Mouse (Mus musculus) stomach, postnatal 0 days (tissue): Measurements from ENCODE around the gene Gm45208. TPM values are rescaled to one million over a fixed set of nuclear protein-coding genes. Genes with fewer than 3 reads are reported as not detected.
A peak's percentile ranks its signal among the peaks of the same experiment; 100 is the strongest.

Source experiments
- ATAC-seq: fragments of 200-750 bp; cut with Nextera tagmentation; 2 replicates; pipeline ENCODE4 v1.8.0; 2017; ENCODE audit not compliant: low FRiP score, low TSS enrichment
- DNase-seq: peaks from one replicate; pipeline ENCODE4 v3.0.0-alpha.2; 2016; ENCODE audit warnings: low spot score
- H3K27ac ChIP-seq: fragments of 300-500 bp; sonication (generic); replicated peaks from 2 replicates; pipeline ENCODE4 v1.5.1; 2014; ENCODE audit warnings: mild to moderate bottlenecking, control low read depth
- H3K27me3 ChIP-seq: fragments of 300-500 bp; sonication (generic); 2 replicates; pipeline ENCODE4 v1.6.1; 2014; ENCODE audit warnings: low read length; ENCODE audit not compliant: control insufficient read depth, insufficient read depth
- H3K36me3 ChIP-seq: fragments of 300-500 bp; sonication (generic); 2 replicates; pipeline ENCODE4 v1.6.1; 2014; ENCODE audit warnings: low read length, mixed read lengths; ENCODE audit not compliant: control insufficient read depth, insufficient read depth
- H3K4me1 ChIP-seq: fragments of 300-500 bp; sonication (generic); replicated peaks from 2 replicates; pipeline ENCODE4 v1.6.1; 2014; ENCODE audit warnings: antibody characterized with exemption; ENCODE audit not compliant: control insufficient read depth, insufficient read depth
- H3K4me2 ChIP-seq: fragments of 300-500 bp; sonication (generic); replicated peaks from 2 replicates; pipeline ENCODE4 v1.6.1; 2014; ENCODE audit warnings: low read depth, mild to moderate bottlenecking, control low read depth, moderate library complexity
- H3K4me3 ChIP-seq: fragments of 300-500 bp; sonication (generic); 2 replicates; pipeline ENCODE4 v1.5.1; 2014; ENCODE audit warnings: low read depth, low read length, control low read depth
- H3K9ac ChIP-seq: fragments of 300-500 bp; sonication (generic); 2 replicates; pipeline ENCODE4 v1.6.1; 2014; ENCODE audit warnings: mild to moderate bottlenecking, low read length, control low read depth, mixed read lengths
- H3K9me3 ChIP-seq: fragments of 300-500 bp; sonication (generic); 2 replicates; pipeline ENCODE4 v1.6.1; 2016; ENCODE audit warnings: low read length; ENCODE audit not compliant: control insufficient read depth
- CTCF ChIP-seq: IDR thresholded peaks from 2 replicates; pipeline ENCODE4 v1.5.1; 2016; ENCODE audit warnings: antibody characterized with exemption, low read depth, mild to moderate bottlenecking, moderate library complexity
- EP300 ChIP-seq: optimal IDR thresholded peaks from 2 replicates; pipeline ENCODE3; 2016; ENCODE audit warnings: antibody characterized with exemption
- WGBS: fragments of 180-500 bp; shearing (Covaris S2); extraction: QIAGEN DNeasy Blood & Tissue Kit; methylation state at CpG from one replicate; pipeline ENCODE4 v1.1.7; 2014; 5-methylcytosine and 5-hydroxymethylcytosine counted together
- polyA plus RNA-seq: library from polyadenylated mRNA; unstranded; fragments of >200 nt; fragmentation: Nextera tagmentation; extraction: Ambion mirVana; gene quantifications from 2 replicates; pipeline ENCODE4 v1.2.1, GENCODE M21; 2015

Gene Gm45208
- polyA plus RNA-seq, 1 experiment from 2014 or later: not detected

GRCm38 (mm10) chrX:7728922-7729265, 6.8 kb downstream of the Gm45208 start:
- DNase-seq: no peak
- 26% methylated on average over 4 of the region's 4 CpGs for WGBS
- no peaks in the 10 kb centered on the region for H3K27me3 ChIP-seq
- no peaks in the 10 kb centered on the region for H3K4me1 ChIP-seq
- peak overlapping the region; percentile 45 for H3K4me2 ChIP-seq
- H3K36me3 ChIP-seq: no peaks in the 10 kb centered on the region
- peak overlapping the region; percentile 41; the same call in 1 of the 2 replicates for H3K9ac ChIP-seq
- TF ChIP-seq EP300 (no peak), CTCF (no peak)
- no peaks in the 10 kb centered on the region for H3K9me3 ChIP-seq
- peak overlapping the region; percentile 37 for H3K4me3 ChIP-seq
- H3K27ac ChIP-seq: no peak overlapping the region
- peak; percentile 14; the same call in 1 of the 2 replicates for ATAC-seq

DNA sequence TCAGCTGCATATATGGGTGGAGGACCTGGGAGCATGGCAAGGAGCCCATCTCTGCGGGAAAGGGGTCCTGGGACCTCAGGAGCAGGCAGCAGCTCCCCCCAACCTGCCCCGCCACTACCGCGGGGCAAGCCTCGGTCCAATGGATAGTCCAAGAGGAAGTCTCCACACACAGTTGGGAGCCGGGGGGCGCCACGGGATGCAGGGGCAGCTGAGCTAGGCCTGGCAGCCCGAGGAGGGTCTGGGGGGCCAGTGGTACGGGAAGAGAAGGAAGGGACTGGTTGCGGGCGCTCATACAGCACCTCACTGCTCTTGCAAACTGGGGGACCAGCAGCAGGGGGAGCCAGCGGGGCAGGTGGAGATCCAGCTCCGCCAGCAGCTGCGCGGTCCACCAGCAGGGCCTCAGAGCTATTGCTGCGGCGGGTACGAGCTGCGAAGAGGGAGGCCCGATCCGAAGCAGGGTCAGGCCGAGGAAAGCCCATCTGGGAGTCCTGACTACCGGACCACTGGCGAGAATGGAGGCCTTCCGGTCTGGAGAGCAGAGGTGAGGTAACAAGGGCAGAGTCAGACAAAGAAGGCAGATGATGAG, 11.6 kb downstream of the Gm45208 start:
- Histone ChIP-seq H3K9ac (no peak overlapping the region), H3K27ac (no peak overlapping the region), H3K9me3 (no peaks in the 10 kb centered on the region), H3K4me3 (no peak overlapping the region), H3K4me1 (no peaks in the 10 kb centered on the region), H3K36me3 (no peaks in the 10 kb centered on the region), H3K4me2 (no peak overlapping the region), H3K27me3 (no peaks in the 10 kb centered on the region)
- WGBS: 34% methylated on average over 19 of the region's 26 CpGs
- DNase-seq (peak; percentile 79), ATAC-seq (peak; percentile 53; the same call in 1 of the 2 replicates)
- peak; percentile 71 for TF ChIP-seq CTCF
- no peak for TF ChIP-seq EP300

DNA sequence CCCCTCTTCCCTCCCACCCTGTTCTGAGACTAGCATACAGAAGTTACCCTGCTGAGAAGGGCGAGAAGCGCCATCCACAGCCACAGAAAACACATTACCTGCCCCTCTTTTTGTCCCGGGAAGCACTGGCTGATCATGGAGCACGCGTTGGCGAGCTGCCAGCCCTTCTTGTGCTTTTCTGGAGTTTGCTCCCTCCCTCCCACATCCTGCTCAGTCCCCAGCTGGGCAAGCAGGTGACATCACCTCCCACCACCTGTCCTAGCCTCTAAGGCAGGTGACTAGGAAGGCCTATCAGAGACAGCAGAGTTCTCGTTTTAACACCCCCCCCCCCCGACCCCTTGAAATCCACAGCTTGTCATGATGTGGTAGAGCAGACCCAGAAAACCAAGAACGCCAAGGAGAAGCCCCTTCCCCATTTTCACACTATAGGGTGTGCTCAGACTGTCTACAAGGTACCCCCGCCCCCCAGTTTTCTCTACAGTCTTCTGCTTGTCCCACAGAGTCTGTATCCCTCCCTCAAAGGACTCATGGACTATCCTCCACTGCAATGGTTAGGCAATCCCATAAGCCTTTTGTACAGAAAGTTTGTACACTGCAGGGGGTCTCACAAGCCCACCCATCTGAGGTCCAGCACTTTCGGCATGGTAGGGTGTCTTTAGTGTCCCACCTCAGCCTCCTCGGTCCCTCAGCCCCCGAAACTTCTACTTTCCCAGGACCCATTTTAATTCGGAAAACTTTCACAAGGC, 17.5 kb downstream of the Gm45208 start:
- DNase-seq (peak; percentile 88), ATAC-seq (peak; percentile 81)
- no peak overlapping the region for H3K4me3 ChIP-seq
- 60% methylated on average over 13 of the region's 14 CpGs for WGBS
- no peaks in the 10 kb centered on the region for H3K9me3 ChIP-seq
- no peak for TF ChIP-seq CTCF
- TF ChIP-seq EP300: no peak
- H3K27me3 ChIP-seq: no peaks in the 10 kb centered on the region
- peak overlapping the region; percentile 29; the same call in 1 of the 2 replicates for H3K4me2 ChIP-seq
- peak overlapping the region; percentile 38; the same call in 1 of the 2 replicates for H3K9ac ChIP-seq
- H3K27ac ChIP-seq: peak overlapping the region; percentile 86
- no peaks in the 10 kb centered on the region for H3K36me3 ChIP-seq
- no peaks in the 10 kb centered on the region for H3K4me1 ChIP-seq

GRCm38 (mm10) chrX:7740082-7740819, 18.2 kb downstream of the Gm45208 start:
- peak; percentile 76 for DNase-seq
- no peaks in the 10 kb centered on the region for H3K9me3 ChIP-seq
- H3K4me3 ChIP-seq: peak overlapping the region; percentile 20
- WGBS: 38% methylated on average over 10 of the region's 10 CpGs
- H3K36me3 ChIP-seq: no peaks in the 10 kb centered on the region
- H3K4me2 ChIP-seq: peak overlapping the region; percentile 32
- H3K27me3 ChIP-seq: no peaks in the 10 kb centered on the region
- TF ChIP-seq EP300: no peak
- no peak for TF ChIP-seq CTCF
- ATAC-seq: peak; percentile 88
- peak overlapping the region; percentile 38; the same call in 1 of the 2 replicates for H3K9ac ChIP-seq
- H3K27ac ChIP-seq: peak overlapping the region; percentile 86
- H3K4me1 ChIP-seq: no peaks in the 10 kb centered on the region

DNA sequence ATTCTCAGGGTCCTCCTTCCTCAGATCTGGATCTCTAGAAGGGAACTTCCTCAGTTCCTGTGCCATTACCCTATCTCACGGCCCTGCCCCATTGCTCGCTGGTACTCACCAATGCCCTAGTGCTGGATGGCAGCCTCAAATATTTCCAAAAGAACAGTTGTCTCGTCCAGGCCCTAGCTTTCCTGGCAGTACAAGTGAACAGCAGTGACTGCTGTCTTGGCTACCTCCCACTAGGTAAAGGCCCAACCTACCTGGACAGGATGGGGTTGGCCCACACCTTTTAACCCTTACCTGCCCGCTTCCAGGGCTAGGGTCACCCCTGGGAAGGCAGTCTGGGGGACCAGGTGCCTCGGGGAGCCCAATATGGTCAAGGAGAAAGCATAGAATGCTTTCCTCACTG, 19.1 kb downstream of the Gm45208 start:
- ATAC-seq: peak; percentile 37
- H3K4me2 ChIP-seq: peak overlapping the region; percentile 32
- H3K27ac ChIP-seq: peak overlapping the region; percentile 86
- TF ChIP-seq CTCF: no peak
- TF ChIP-seq EP300: no peak
- no peaks in the 10 kb centered on the region for H3K27me3 ChIP-seq
- H3K4me1 ChIP-seq: no peaks in the 10 kb centered on the region
- no peaks in the 10 kb centered on the region for H3K9me3 ChIP-seq
- H3K9ac ChIP-seq: peak overlapping the region; percentile 23; the same call in 1 of the 2 replicates
- no peak for DNase-seq
- 58% methylated on average over 5 of the region's 5 CpGs for WGBS
- no peaks in the 10 kb centered on the region for H3K36me3 ChIP-seq
- H3K4me3 ChIP-seq: peak overlapping the region; percentile 20
